Mouse (Mus musculus): ENCODE results near the gene Peli2.
"Not testable (repeated sequence)": the region's sequence is repeated elsewhere in the genome, so short reads cannot be mapped to it uniquely, and the experiment has no call there.

Peli2 gene

DNA sequence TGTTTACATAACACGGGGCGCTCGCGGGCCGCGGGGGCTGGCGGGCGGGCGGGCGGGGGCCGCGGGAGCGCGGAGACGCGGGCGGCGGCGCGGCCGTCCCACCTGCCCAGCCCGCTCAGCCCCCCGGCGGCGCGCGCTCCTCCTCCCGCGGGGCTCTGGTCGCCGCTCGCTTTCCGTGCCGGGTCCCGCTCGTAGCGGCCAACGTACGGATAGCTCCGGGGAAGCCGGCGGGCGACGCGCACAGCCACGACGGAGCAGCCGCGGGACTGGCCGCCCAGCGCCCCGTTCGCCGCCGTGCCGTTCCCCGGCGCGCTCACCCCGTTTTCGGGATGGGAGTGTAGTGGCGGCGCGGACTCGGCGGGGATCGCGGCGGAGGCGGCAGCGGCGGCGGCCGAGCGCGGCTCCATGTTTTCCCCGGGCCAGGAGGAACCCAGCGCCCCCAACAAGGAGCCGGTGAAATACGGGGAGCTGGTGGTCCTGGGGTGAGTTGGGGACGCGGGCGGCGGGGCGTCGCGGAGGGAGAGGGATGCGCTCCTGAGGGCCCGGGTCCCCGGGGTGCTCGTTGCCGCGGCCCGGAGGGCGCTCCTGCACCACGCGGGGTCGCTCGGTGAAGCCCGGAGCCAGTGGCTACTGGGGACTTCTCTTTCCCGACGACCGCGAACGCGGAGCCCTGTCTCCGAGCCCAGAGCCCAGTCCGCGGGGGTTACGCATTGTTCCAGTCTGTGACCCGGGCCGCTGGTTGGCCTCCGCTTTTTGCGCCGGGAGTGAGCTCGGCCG, at the start of gene Peli2:
Gene Peli2 (plus strand): TSS at position 72 of the 777 bp plus-strand sequence.
- DNase-seq (ENCODE audit: low spot score) = peak; percentile 71

DNA sequence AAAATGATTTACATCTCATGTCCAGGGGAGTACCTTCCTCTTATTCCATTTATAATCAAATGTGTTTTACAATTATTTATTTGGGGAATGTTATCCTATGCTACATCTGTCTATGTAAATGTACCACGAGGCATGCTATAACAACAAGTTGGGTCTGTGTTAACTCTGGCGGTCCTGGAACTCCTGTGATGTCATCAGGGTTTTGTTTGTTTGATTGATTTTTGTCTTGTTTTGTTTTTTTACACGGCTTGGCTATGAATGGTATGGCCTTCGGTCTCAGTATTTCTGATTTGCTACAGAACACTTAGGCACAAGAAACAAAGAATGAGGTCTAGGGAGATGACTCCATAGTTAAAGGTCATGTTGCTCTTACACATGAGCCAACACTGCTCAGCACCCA, 48.5 kb upstream of the Peli2 start:
- DNase-seq (ENCODE audit: low spot score) = no peak

DNA sequence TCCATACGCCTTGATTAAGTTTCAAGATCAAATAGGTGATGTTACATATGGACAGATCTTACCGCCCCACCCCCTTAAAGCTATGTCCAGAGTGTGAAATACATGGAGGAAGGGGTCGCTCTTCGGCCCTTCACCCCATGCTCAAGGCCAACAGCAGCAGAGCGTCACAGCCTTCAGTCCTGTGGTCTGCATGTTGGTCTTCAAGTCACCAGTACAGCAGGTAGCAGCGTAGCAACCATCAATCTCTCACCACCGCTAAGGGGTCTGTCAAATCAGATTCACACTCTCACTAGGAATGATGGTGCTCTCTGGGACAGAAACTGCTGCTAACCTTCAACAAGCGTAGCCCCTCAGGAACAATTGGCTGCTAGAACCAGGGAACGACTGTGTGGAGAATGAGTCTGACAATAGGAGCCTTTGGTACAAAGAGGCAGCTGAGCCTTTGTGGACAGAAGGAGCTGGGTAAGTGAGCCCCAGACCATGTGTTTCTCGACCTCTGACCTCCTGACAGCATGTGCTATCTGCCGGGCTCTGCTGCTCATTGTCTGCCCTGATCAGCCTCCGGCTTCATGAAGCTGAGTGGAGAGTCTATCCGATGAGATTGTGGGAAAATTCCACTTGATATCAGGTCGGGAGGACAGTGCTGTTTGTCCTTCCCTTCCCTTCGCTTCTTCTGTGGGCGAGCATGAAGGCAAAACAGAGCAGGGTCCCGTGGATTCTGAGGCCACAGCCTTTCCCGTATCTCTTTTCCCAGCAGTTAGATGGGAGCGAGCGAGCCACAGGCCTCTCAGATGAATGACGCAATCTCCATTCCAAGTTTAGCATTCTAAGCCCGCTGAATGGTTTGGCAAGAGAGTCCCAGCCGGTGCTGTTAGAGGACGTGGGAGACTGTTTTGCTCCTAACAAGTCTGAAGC, 47.1 kb upstream of the Peli2 start:
- DNase-seq (ENCODE audit: low spot score) = peak; percentile 72

DNA sequence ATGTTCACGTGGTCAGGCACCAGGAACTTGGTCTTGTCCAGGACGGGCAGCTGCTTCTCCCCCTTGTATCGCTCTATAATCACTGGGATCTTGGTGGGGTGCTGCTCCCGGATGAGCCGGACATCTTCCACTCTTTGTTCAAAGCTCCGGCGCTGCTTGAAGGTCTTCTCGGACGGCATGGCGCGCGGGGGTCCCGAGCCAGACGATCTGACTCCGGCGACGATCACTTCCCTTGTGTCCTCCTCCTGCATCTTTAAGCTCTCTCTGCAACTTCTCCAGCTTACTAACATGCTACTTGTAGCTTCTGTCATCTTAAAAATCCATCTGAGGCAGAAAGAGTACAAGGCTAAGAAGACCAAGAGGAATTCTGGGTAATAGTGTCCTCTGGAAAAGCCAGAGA, 41.0 kb upstream of the Peli2 start:
- DNase-seq (ENCODE audit: low spot score) = not testable (repeated sequence)

DNA sequence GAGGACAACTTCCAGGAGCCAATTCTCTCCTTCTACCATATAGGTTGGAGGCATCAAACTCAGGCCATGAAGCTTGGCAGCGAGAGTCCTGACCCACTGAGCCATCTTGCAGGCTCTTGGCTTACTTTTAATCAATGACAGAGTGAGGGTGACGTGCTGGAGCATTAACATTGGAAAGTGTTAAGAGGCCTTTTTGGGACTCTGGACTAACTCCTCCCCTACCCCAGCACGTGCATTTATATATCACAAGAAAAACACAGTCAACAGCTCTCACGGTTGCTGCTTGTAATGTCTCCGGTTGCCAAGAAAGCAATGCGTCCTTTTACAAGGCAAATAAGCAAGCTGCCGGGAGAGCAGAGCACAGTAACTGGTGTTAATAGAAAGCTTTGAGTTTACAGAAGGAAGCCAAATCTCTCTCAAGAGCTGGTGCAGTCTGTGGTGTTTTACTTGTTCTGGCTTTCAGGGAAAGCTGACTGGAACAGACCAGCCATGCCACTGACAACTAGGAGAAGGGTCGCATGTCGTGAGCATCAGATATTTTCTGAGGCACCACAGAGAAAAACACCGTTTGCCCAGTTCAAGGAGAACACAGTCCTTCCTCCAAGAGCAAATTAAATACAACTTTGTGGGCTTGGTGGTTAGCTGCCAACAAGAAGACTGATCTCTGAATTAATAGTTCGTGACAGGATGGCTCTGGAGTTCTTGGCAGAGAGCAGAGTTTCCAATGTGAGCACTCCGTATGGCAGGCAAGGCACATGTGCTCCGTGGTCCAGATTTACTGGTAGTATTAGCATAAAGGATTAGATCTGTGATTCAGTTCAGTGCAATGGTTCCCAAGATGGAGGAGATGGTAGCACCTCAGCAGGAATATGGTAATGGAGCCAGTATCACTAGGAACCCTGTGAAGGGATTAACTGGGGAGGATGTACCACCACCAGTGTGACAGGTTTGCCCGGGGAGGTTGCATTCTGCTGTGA, 36.5 kb upstream of the Peli2 start:
- no peak for DNase-seq (ENCODE audit: low spot score)

DNA sequence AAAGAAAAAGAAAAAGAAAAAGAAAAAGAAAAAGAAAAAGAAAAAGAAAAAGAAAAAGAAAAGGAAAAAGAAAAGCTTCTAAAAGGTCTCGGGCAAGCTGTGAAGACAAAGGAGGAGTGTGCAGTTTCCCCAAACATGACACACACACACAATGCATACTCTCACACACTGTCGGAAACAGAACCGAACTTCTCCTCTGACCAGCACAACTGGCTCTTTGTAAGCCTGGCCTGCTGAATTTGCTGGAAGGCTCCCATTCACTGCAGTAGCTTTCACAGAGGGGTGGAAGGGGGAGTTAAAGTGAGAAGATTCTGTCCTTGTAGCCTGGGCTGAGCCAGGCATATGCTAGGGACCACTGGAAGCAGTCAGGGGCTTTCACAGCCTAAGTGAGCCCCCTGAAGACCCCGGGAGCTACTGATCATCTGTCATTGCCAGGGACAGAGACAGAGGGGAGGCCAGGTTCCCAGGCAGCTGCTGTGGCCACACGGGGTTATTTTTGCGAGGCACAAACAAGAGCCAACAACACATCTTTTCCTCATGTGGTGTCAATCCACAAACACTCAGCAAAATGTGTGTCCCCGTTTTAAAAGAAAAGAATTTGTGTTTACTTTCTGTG, 33.8 kb upstream of the Peli2 start:
- DNase-seq (ENCODE audit: low spot score) = no peak

DNA sequence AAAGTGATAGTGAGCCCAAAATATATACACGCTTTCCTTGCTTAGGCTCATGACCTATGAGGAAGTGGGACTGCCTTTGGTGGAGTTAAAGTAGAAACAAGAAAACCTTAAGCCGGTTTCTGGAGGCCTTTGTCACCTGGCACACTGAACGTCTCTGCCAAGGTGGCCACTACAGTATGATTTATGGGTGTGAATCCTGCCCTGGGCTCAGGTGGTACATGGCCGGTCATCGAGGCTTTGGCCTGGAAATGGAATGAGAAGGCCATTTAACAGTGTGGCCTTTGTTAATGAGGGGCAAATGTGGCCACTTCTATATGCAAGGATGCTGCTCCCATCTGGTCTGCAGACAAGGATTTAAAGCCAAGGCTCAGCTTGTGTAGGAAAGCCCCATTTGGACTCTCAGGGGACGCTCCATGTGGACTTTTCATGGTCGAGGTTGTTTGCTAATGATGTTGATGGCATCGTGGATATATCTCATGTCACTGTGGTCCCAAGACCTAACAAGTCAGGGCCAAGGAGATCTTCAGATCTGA, 33.3 kb upstream of the Peli2 start:
- no peak for DNase-seq (ENCODE audit: low spot score)

DNA sequence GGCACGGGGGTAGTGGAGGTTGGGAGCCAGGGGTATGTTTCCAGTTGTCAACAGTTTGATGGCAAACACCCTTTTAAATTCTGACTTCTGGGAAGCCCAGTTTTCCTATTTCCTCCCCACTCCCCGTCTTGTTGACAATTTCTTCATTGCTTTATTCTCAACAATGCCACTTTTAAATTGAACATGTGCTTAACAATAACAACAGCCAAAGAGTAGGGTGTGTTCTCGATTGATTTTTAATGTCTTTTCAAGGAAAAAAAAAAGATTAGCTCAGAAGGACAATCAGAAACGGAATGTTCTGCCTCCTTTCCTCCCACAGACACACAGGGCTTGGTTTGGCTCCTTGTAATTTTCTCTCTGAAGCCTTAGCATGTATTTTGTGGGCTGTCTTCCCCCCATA, 30.2 kb upstream of the Peli2 start:
- no peak for DNase-seq (ENCODE audit: low spot score)

DNA sequence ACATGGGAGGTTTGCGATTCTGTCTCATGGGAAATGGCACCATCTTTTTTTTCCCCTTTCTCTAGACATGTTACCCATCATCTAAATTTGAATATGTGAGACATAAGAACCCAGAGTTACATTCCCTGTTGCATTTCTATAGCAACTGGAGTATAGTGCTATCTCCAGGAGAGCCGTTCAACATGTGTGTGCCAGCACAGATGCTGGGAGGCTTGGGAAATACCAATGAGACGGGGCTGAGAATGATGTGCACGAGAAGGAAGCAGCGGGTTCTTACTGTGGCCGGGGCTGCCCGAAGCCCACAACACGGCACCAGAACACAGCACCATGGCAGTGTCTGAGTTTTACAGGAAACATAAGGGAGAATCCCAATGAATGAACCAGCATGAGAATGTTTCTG, 29.5 kb upstream of the Peli2 start:
- DNase-seq (ENCODE audit: low spot score) = no peak

DNA sequence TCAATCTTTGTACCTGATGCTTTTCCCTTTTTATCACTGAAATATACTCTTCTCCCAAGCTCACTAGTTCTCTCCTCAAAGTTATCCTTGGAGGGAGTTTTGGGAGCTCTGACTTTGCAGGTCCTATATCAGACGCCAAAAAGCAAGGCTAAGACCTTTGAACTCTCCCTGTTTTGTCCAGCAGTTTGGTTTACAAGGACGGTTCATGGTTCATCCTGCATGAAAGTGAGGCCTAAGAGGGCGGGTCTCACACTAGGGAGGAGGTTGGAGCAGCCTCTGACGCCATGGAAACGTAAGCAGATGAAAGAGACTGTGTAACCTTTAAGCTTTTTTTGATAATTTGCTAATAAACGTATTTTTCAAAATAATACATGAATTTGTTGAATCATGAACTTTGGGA, 22.4 kb upstream of the Peli2 start:
- no peak for DNase-seq (ENCODE audit: low spot score)

DNA sequence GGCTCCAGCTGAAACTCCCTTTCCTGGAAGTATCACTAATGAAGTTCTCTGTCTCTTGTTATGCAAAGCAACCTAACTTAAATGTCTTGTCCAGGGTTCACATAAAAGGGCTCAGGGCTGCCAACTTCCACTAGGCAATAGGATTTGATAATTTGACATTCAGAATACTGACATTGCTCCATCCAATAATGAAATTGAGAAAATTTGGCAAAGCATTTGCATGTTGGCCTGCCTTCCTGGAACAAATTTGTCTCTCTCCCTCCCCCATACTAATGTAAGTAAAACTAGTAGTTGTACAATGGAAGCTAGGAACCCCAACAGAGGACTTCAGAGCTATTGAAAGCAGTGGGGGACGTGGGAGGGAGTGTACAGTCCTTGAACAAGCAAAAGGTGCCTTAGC, 21.3 kb upstream of the Peli2 start:
- DNase-seq (ENCODE audit: low spot score) = no peak

DNA sequence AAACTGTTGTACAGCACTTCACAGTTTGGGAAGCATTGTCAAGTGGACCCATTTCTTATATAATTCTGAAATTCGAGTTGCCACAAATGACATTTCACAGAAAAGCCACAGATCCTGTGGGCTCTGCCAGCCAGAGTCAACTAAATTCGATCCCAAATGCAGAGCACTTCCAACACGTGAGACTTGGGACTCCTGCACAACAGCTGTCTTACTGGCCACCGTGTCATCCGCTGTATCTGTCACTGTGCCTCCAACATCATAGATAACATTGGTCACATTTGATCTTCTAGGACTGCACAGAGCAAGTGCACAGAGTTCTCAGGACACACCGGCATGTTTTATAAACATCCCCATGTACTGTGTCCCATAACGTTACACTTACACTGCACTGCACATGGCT, 14.2 kb upstream of the Peli2 start:
- no peak for DNase-seq (ENCODE audit: low spot score)

DNA sequence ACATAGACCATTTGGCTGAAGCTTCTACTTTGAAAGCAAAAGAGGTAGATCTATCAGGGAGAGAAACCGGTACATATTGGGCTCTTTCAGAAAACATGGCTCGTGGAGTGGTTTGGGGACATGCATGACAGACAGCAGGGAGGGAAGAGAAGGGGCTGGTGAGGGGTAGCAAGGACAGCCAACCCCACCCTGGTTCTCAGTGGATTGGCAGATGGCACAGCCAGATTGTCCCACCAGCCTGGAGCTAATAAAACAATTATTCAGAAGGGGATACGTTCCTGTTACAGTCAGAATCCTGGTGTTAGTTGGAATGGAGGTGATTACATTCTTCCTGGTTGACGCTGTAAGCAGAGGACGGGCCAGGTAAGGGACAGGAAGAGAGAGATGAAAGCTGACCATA, 2.6 kb upstream of the Peli2 start:
- no peak for DNase-seq (ENCODE audit: low spot score)

DNA sequence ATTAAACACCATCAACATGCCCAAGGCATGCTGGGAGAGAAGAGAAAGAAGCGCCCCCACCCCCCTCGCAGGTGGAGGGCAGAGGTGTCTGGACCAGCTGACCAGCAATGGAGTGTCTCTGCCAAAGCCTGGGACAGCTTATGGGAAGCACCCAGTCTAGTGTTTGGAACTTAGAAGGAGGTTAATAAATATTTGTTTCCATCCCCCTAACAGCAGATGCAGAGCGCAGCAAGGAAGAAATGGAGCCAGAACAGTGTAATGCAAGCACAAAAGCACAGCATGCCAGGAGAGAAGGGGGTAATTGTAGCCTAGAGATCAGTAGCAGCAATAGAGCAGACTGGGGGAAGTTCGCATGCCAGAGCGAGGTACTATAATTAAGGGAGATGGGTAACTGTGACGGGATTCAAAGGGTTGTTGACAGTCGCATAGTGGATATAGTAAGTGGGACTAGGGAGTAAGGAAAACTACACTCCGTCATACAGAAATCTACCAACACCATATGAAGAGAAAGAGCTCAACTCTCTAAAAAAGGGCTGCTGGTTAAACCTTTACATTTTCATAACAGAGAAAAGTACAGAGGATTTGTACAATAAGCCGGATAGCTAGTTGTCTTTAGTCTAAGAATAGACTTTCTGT, 1.5 kb upstream of the Peli2 start:
- peak; percentile 75 for DNase-seq (ENCODE audit: low spot score)

DNA sequence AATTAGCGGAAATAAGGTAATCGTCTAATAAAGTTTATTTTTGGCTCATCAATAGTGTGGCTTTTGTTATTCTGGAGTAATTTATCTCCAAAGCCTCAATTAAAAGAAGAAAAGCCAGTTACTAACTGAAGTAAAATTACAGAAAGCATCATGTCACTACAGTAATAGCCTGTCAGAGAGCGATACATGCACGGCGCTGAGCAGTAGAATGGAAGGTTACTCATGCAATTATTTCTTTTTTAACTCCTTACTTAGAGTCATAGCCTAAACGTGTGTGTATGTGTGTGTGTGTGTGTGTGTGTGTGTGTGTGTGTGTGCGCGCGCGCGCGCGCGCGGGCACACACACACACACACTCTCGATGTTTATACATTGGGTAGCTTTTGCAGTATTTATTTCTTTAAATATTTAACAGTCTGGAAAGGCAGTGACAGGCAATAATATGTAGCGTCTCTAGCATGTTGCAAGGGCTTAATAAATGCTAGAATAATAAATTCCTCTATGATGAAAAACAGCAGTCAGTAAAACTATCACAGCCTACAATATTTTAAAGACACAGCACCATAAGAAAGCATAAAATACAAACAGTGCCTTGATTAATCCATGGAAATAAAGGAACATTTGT, 864 bp upstream of the Peli2 start:
- DNase-seq (ENCODE audit: low spot score) = no peak

DNA sequence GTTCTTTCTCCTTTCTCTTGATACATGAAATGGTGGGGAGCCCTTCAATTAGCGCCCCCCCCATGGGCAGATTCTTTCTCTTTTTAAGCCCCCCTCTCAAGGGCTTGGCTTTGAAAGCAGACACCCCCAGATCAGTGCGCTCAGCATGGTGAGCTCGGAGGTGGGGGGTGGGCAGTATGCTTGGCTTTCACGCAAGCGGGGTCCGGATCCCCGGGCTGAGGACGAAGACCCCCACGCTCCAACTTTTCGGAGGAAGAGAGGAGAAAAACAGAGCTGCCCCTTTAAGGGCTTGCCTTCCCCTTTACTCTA, 226 bp upstream of the Peli2 start:
- no peak for DNase-seq (ENCODE audit: low spot score)

DNA sequence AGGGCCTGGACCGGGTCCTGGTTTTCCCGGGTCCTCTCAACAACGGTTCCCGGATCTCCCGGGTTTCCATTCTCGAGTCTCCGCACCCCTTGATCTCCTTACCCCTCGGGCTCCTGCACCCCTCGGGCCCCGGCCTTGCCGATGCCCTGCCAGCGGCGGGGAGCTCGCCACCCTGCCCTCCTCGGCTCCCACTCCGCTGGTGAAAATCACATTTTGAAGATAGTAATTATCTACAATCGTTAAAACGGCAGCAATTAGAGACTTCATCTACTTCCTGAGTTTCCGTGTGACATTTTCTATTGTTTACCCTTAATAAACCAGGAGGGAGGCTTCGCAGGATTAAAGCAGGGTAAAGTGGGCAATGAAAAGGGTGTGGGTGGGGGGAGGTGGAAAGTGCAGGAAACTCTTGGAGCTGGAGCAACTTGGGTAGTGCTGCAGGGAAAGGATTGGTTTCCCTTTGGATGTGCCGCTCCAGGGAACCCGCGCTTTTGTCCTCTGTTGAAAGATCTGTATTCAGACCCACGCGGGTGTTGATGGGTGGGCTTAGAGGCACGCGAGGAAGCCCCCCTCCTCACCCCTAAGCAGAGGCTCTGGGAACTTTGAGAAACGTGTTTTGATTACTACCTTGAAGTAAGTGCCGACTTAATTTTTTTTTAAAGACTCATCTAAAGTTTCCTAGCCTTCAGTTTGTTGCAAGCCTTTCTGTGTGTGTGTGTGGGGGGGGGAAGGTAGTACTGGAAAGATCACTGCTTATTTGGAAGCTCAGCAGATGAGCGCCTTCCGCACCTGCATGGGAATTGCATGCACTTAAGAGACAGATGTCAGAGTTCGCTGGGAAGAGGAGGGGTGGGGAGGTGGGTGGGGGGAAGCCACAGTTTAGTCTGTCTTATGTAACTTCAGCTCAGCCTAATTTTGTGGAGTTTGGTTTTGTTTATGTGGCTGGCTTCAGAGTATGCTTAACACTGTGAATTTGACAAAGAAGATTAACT, 1.2 kb downstream of the Peli2 start:
- DNase-seq (ENCODE audit: low spot score) = peak; percentile 51

DNA sequence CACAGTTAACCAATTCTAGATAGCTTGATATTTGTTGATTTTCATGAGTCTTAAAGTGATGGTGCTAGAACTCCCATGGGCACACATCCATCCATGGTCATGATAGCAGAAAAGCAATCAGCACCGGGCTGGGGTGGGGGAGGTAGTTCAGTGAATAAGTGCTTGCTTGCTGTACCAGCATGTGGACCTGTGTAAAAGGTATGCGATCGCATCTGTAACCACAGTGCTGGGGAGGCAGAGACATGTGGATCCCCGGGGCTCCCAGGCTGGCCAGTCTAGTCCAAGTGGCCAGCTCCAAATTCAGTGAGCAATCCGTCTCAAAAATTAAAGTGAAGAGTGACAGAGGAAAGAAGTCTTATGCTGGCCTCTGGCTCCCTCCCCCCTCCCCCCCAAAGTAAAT, 3.4 kb downstream of the Peli2 start:
- no peak for DNase-seq (ENCODE audit: low spot score)

DNA sequence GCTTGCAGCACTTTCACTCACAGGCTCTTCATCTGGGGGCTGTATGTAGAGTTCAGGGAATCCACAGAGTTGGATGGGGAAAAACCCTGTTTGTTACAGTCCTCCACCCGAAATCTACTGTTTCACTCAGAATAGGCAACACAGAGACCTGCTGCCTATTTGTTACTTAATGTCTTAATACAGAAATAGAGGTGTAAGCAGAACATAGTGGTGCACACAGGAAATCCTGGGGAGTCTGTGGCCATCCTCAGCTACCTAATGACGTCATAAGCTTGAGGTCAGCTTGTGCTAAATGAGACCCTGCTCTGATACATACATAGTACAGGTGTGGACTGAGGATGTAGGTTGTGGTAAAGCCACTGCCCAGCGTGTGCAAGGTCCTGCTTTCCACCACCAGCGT, 4.2 kb downstream of the Peli2 start:
- DNase-seq (ENCODE audit: low spot score) = no peak
